Comparison of ENCODE assay signal across 18 mouse cellular contexts in the genomic region with DNA sequence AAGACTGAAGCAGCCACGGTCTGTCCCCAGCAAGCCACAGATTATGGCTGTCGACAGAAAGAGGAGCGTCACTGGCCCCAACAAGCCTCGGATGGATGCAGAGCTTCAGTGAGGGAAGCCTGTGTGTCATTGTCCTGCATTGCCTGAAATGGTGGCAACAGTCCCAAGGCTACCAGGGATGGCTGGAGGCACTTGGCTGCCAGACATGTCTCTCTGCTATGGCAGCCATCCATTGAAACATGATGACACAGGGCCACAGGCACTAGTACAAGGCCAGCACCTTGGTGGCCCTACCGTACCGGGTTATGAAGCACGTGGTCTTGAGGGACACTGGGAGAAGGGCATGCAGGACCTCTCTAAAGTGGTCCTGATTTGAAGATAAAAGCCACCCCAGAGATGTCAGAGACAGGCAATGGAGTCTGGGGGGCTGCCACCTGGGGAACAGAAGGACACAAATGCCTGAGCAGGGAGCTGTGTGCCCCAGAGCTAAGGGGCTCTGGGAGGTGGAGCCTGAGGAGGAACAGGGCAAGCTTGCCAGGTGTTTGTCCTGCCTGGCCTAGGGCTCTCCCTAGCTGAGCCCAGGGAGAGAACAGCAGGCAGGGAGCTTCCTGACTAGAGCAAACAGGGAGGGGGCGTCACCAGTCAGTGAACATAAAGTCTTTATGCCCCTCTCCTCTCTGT. TPM values are rescaled to one million over a fixed set of nuclear protein-coding genes. Genes with fewer than 3 reads are reported as not detected.
DNase-seq lines count a peak whose midpoint lies in the region; ATAC-seq and TF ChIP-seq lines count a peak whose summit lies in the region.
"Had no signal": no experiment of that assay in that cellular context is flagged by ENCODE, and none has a peak within 500 bp of the region (broad histone marks: within the 10 kb centered on the region; RNA-seq: fewer than 3 reads in every experiment).

No protein-coding gene starts in this region.

- TF ChIP-seq CTCF in stomach, postnatal 0 days (IDR thresholded peaks at IDR 0.05; ENCODE audit: low read depth), result no peak

- intact Hi-C loops in heart, postnatal 36 days (cut with DNase I), result no loop called here

- peak; percentile 22 to 33 for DNase-seq in cerebellum, adult 18-20 months
- peak; percentile 35 for DNase-seq in heart, adult 8-10 months (ENCODE audit: low spot score)
- no peak for DNase-seq in heart, postnatal 36 days
- no peak for DNase-seq in stomach, postnatal 0 days (ENCODE audit: low spot score)
- DNase-seq in thymus, postnatal 0 days (ENCODE audit: low spot score), result no peak
- DNase-seq in layer of hippocampus, postnatal 36 days, result no peak
- DNase-seq: cerebellum, adult 9-11 months; kidney, adult 11 months; kidney, postnatal 14 days; layer of hippocampus, adult 9-11 months; thymus, postnatal 36 days had no signal

- H3K4me3 ChIP-seq in stomach, embryonic 15.5 days (replicated peaks), result no peak overlapping the region
- H3K4me3 ChIP-seq in stomach, postnatal 0 days (ENCODE audit: low read depth, low read length), result no peak overlapping the region
- H3K4me3 ChIP-seq: embryonic facial prominence, embryonic 13.5 days; liver, embryonic 15.5 days; midbrain, embryonic 15.5 days had no signal

- 88% methylated on average over 8 of the region's 8 CpGs for WGBS in stomach, embryonic 15.5 days
- WGBS in stomach, postnatal 0 days, result 86% methylated on average over 8 of the region's 8 CpGs

- no peaks in the 10 kb centered on the region for H3K27me3 ChIP-seq in stomach, embryonic 15.5 days (replicated peaks)
- H3K27me3 ChIP-seq in stomach, postnatal 0 days (ENCODE audit: control insufficient read depth, insufficient read depth, low read length), result no peaks in the 10 kb centered on the region
- H3K27me3 ChIP-seq: embryonic facial prominence, embryonic 13.5 days; liver, embryonic 15.5 days; midbrain, embryonic 15.5 days; Patski had no signal

- no peak overlapping the region for H3K9ac ChIP-seq in stomach, embryonic 15.5 days
- no peak overlapping the region for H3K9ac ChIP-seq in stomach, postnatal 0 days (ENCODE audit: low read length)
- H3K9ac ChIP-seq: embryonic facial prominence, embryonic 13.5 days; liver, embryonic 15.5 days; midbrain, embryonic 15.5 days had no signal

- TF ChIP-seq EP300 in stomach, postnatal 0 days (optimal IDR thresholded peaks at IDR 0.05), result no peak

- no peak for ATAC-seq in cerebellum, adult (ENCODE audit: insufficient number of reproducible peaks, low FRiP score, low TSS enrichment)
- ATAC-seq in stomach, embryonic 15.5 days (ENCODE audit: insufficient read depth, low FRiP score, low read depth), result no peak
- ATAC-seq in stomach, postnatal 0 days (ENCODE audit: low FRiP score, low TSS enrichment), result no peak
- ATAC-seq: midbrain, embryonic 15.5 days had no signal

- H3K9me3 ChIP-seq in stomach, embryonic 15.5 days, result no peaks in the 10 kb centered on the region
- H3K9me3 ChIP-seq in stomach, postnatal 0 days (ENCODE audit: control insufficient read depth, low read length), result no peaks in the 10 kb centered on the region
- H3K9me3 ChIP-seq: embryonic facial prominence, embryonic 13.5 days; liver, embryonic 15.5 days; midbrain, embryonic 15.5 days had no signal

- peak overlapping the region; percentile 31; the same call in 1 of the 2 replicates for H3K27ac ChIP-seq in stomach, embryonic 15.5 days
- H3K27ac ChIP-seq in stomach, postnatal 0 days (replicated peaks), result no peak overlapping the region
- H3K27ac ChIP-seq: embryonic facial prominence, embryonic 13.5 days; liver, embryonic 15.5 days; macrophage; midbrain, embryonic 15.5 days had no signal

- H3K36me3 ChIP-seq in stomach, embryonic 15.5 days, result no peaks in the 10 kb centered on the region
- no peaks in the 10 kb centered on the region for H3K36me3 ChIP-seq in stomach, postnatal 0 days (ENCODE audit: control insufficient read depth, insufficient read depth, low read length)
- H3K36me3 ChIP-seq: embryonic facial prominence, embryonic 13.5 days; liver, embryonic 15.5 days; midbrain, embryonic 15.5 days had no signal

- H3K4me1 ChIP-seq in stomach, embryonic 15.5 days, result peaks cover 24% of the 10 kb centered on the region
- H3K4me1 ChIP-seq in stomach, postnatal 0 days (replicated peaks; ENCODE audit: control insufficient read depth, insufficient read depth), result no peaks in the 10 kb centered on the region
- H3K4me1 ChIP-seq: liver, embryonic 15.5 days; midbrain, embryonic 15.5 days had no signal

- H3K4me2 ChIP-seq in stomach, embryonic 15.5 days, result no peak overlapping the region
- H3K4me2 ChIP-seq in stomach, postnatal 0 days (replicated peaks; ENCODE audit: low read depth), result no peak overlapping the region
- H3K4me2 ChIP-seq: embryonic facial prominence, embryonic 13.5 days; liver, embryonic 15.5 days; midbrain, embryonic 15.5 days had no signal

RNA-seq across cellular contexts. Expression of a gene that starts 11.0 kb away (rescaled TPM):
- total RNA-seq in heart, adult 8-10 months (2022), result 10 to 100 TPM; 70.4 to 85.8 (median 82.5) TPM
- 100 to 1,000 TPM; 105 to 136 TPM for total RNA-seq in heart, postnatal 36 days (2021)
- 54.7 and 54.9 TPM in 2 replicates for polyA plus RNA-seq in stomach, embryonic 15.5 days (2015; fragmentation: Nextera tagmentation; extraction: Ambion mirVana)
- polyA plus RNA-seq in stomach, postnatal 0 days (2015; fragmentation: Nextera tagmentation; extraction: Ambion mirVana), result 39.4 and 47.5 TPM in 2 replicates
- polyA plus RNA-seq in thymus, postnatal 0 days (2015; fragmentation: Nextera tagmentation; extraction: Ambion mirVana), result 8.9 and 10.4 TPM in 2 replicates
- 1 to 10 TPM; 3.8 to 7.3 TPM for total RNA-seq in layer of hippocampus, postnatal 36 days (2021)

RNA-seq across cellular contexts. Expression of a gene that starts 49.2 kb away (rescaled TPM):
- total RNA-seq in heart, adult 8-10 months (2022), result 1 to 10 TPM; 6.5 to 9.1 (median 7.9) TPM
- total RNA-seq in heart, postnatal 36 days (2021), result 1 to 10 TPM; 7.0 to 9.9 TPM
- polyA plus RNA-seq in stomach, embryonic 15.5 days (2015; fragmentation: Nextera tagmentation; extraction: Ambion mirVana), result 6.5 and 7.4 TPM in 2 replicates
- polyA plus RNA-seq in stomach, postnatal 0 days (2015; fragmentation: Nextera tagmentation; extraction: Ambion mirVana), result 2.8 and 3.2 TPM in 2 replicates
- polyA plus RNA-seq in thymus, postnatal 0 days (2015; fragmentation: Nextera tagmentation; extraction: Ambion mirVana), result 2.1 and 2.2 TPM in 2 replicates
- total RNA-seq in layer of hippocampus, postnatal 36 days (2021), result 1 to 10 TPM; 1.6 to 2.7 TPM

Comparison
In these comparisons a context has a peak if more than half of its experiments do, and no peak if none do; other contexts are left out.
1. DNase-seq: peak in cerebellum, adult 18-20 months (2 of 2) and heart, adult 8-10 months (single experiment); none in heart, postnatal 36 days (0 of 2), stomach, postnatal 0 days (single experiment), thymus, postnatal 0 days (single experiment) and layer of hippocampus, postnatal 36 days (0 of 2).
2. RNA of a gene that starts 11.0 kb away (total RNA-seq): 105 to 136 TPM in heart, postnatal 36 days and 70.4 to 85.8 TPM in heart, adult 8-10 months; 3.8 to 7.3 TPM in layer of hippocampus, postnatal 36 days; every median in the first group is over 4 times any median in the second.